Mouse (Mus musculus): ENCODE results near the gene Arhgdia. TPM values are rescaled to one million over a fixed set of nuclear protein-coding genes. Genes with fewer than 3 reads are reported as not detected.
A peak's percentile ranks its signal among the peaks of the same experiment; 100 is the strongest.

The Arhgdia gene
- polyA plus RNA-seq, 1 experiment from 2014 or later, result 597 TPM

GRCm38 (mm10) chr11:120538955-120539284, 42.5 kb downstream of the Arhgdia start:
- Histone ChIP-seq H3K27ac (replicated peaks; ENCODE audit: low read depth, low read length) (no peak overlapping the region), H3K4me1 (ENCODE audit: control insufficient read depth, insufficient read depth, low read length) (peaks cover 12% of the 10 kb centered on the region), H3K36me3 (ENCODE audit: control insufficient read depth, insufficient read depth, low read length) (peaks cover 12% of the 10 kb centered on the region), H3K9ac (ENCODE audit: low read length) (no peak overlapping the region), H3K27me3 (ENCODE audit: control insufficient read depth, insufficient read depth, low read length) (peaks cover 7% of the 10 kb centered on the region; the same call in 1 of the 2 replicates), H3K4me3 (ENCODE audit: low read depth, low read length) (no peak overlapping the region), H3K9me3 (ENCODE audit: control insufficient read depth, low read length) (no peaks in the 10 kb centered on the region), H3K4me2 (ENCODE audit: low read depth, severe bottlenecking) (no peak overlapping the region; the same call in 1 of the 2 replicates)
- no peak for DNase-seq (ENCODE audit: low spot score)
- no peak for ATAC-seq (ENCODE audit: insufficient number of reproducible peaks, low FRiP score, low TSS enrichment, low read depth)
- 65% methylated on average over 8 of the region's 8 CpGs for WGBS

GRCm38 (mm10) chr11:120538485-120538884, 42.9 kb downstream of the Arhgdia start:
- Histone ChIP-seq H3K27me3 (ENCODE audit: control insufficient read depth, insufficient read depth, low read length) (peaks cover 7% of the 10 kb centered on the region; the same call in 1 of the 2 replicates), H3K4me2 (ENCODE audit: low read depth, severe bottlenecking) (no peak overlapping the region), H3K9me3 (ENCODE audit: control insufficient read depth, low read length) (no peaks in the 10 kb centered on the region), H3K4me3 (ENCODE audit: low read depth, low read length) (no peak overlapping the region), H3K4me1 (ENCODE audit: control insufficient read depth, insufficient read depth, low read length) (peaks cover 12% of the 10 kb centered on the region), H3K9ac (ENCODE audit: low read length) (no peak overlapping the region), H3K27ac (replicated peaks; ENCODE audit: low read depth, low read length) (no peak overlapping the region), H3K36me3 (ENCODE audit: control insufficient read depth, insufficient read depth, low read length) (peaks cover 8% of the 10 kb centered on the region)
- WGBS, result 88% methylated on average over 3 of the region's 3 CpGs
- DNase-seq (ENCODE audit: low spot score) (no peak), ATAC-seq (ENCODE audit: insufficient number of reproducible peaks, low FRiP score, low TSS enrichment, low read depth) (no peak)

GRCm38 (mm10) chr11:120535804-120536203, 45.6 kb downstream of the Arhgdia start:
- Histone ChIP-seq H3K36me3 (ENCODE audit: control insufficient read depth, insufficient read depth, low read length) (no peaks in the 10 kb centered on the region), H3K27ac (replicated peaks; ENCODE audit: low read depth, low read length) (no peak overlapping the region), H3K4me1 (ENCODE audit: control insufficient read depth, insufficient read depth, low read length) (peaks cover 15% of the 10 kb centered on the region), H3K9ac (ENCODE audit: low read length) (no peak overlapping the region), H3K4me2 (ENCODE audit: low read depth, severe bottlenecking) (no peak overlapping the region), H3K4me3 (ENCODE audit: low read depth, low read length) (no peak overlapping the region), H3K27me3 (ENCODE audit: control insufficient read depth, insufficient read depth, low read length) (peaks cover 28% of the 10 kb centered on the region), H3K9me3 (ENCODE audit: control insufficient read depth, low read length) (no peaks in the 10 kb centered on the region)
- 83% methylated on average over 3 of the region's 3 CpGs for WGBS
- no peak for ATAC-seq (ENCODE audit: insufficient number of reproducible peaks, low FRiP score, low TSS enrichment, low read depth)
- no peak for DNase-seq (ENCODE audit: low spot score)

GRCm38 (mm10) chr11:120535145-120535544, 46.3 kb downstream of the Arhgdia start:
- Histone ChIP-seq H3K4me1 (ENCODE audit: control insufficient read depth, insufficient read depth, low read length) (peaks cover 19% of the 10 kb centered on the region), H3K27ac (replicated peaks; ENCODE audit: low read depth, low read length) (no peak overlapping the region), H3K4me3 (ENCODE audit: low read depth, low read length) (no peak overlapping the region), H3K9ac (ENCODE audit: low read length) (no peak overlapping the region), H3K4me2 (ENCODE audit: low read depth, severe bottlenecking) (no peak overlapping the region), H3K36me3 (ENCODE audit: control insufficient read depth, insufficient read depth, low read length) (no peaks in the 10 kb centered on the region), H3K27me3 (ENCODE audit: control insufficient read depth, insufficient read depth, low read length) (peaks cover 35% of the 10 kb centered on the region), H3K9me3 (ENCODE audit: control insufficient read depth, low read length) (no peaks in the 10 kb centered on the region)
- ATAC-seq (ENCODE audit: insufficient number of reproducible peaks, low FRiP score, low TSS enrichment, low read depth), result no peak
- WGBS, result 76% methylated on average over 3 of the region's 3 CpGs
- no peak for DNase-seq (ENCODE audit: low spot score)

- Histone ChIP-seq H3K9me3 (ENCODE audit: control insufficient read depth, low read length) (no peaks in the 10 kb centered on the region), H3K27me3 (ENCODE audit: control insufficient read depth, insufficient read depth, low read length) (peaks cover 45% of the 10 kb centered on the region), H3K4me3 (ENCODE audit: low read depth, low read length) (no peak overlapping the region), H3K9ac (ENCODE audit: low read length) (no peak overlapping the region), H3K4me2 (ENCODE audit: low read depth, severe bottlenecking) (no peak overlapping the region), H3K36me3 (ENCODE audit: control insufficient read depth, insufficient read depth, low read length) (no peaks in the 10 kb centered on the region), H3K27ac (replicated peaks; ENCODE audit: low read depth, low read length) (no peak overlapping the region), H3K4me1 (ENCODE audit: control insufficient read depth, insufficient read depth, low read length) (peaks cover 10% of the 10 kb centered on the region)
- DNase-seq (ENCODE audit: low spot score) (no peak), ATAC-seq (ENCODE audit: insufficient number of reproducible peaks, low FRiP score, low TSS enrichment, low read depth) (no peak)
- 86% methylated on average over 8 of the region's 8 CpGs for WGBS
Observed at GRCm38 (mm10) chr11:120534093-120534492, 47.3 kb downstream of the Arhgdia start.

GRCm38 (mm10) chr11:120531646-120532045, 49.8 kb downstream of the Arhgdia start:
- peak overlapping the region; percentile 41; the same call in 1 of the 2 replicates for H3K4me3 ChIP-seq (ENCODE audit: low read depth, low read length)
- WGBS, result 24% methylated on average over 9 of the region's 9 CpGs
- 0 out of 2 replicates have a peak overlapping the region, but pooled peaks have one; percentile 16 for H3K4me2 ChIP-seq (ENCODE audit: low read depth, severe bottlenecking)

GRCm38 (mm10) chr11:120530085-120530964, 51.1 kb downstream of the Arhgdia start, which contains the start of gene Gcgr:
TSS of gene Gcgr (plus strand) at chr11:120530699.
- peak within 1 kb of the TSS; percentile 41 for H3K4me3 ChIP-seq (ENCODE audit: low read depth, low read length)

More at GRCm38 (mm10) chr11:120531646-120532045, 49.8 kb downstream of the Arhgdia start:
- ATAC-seq (ENCODE audit: insufficient number of reproducible peaks, low FRiP score, low TSS enrichment, low read depth) (no peak), DNase-seq (ENCODE audit: low spot score) (no peak)
- Histone ChIP-seq H3K36me3 (ENCODE audit: control insufficient read depth, insufficient read depth, low read length) (no peaks in the 10 kb centered on the region), H3K27ac (replicated peaks; ENCODE audit: low read depth, low read length) (no peak overlapping the region), H3K4me1 (ENCODE audit: control insufficient read depth, insufficient read depth, low read length) (peaks cover 7% of the 10 kb centered on the region; the same call in 1 of the 2 replicates), H3K27me3 (ENCODE audit: control insufficient read depth, insufficient read depth, low read length) (peaks cover 56% of the 10 kb centered on the region), H3K9ac (ENCODE audit: low read length) (no peak overlapping the region), H3K9me3 (ENCODE audit: control insufficient read depth, low read length) (no peaks in the 10 kb centered on the region)

GRCm38 (mm10) chr11:120528903-120529302, 52.5 kb downstream of the Arhgdia start:
- peaks cover 7% of the 10 kb centered on the region; the same call in 1 of the 2 replicates for H3K4me1 ChIP-seq (ENCODE audit: control insufficient read depth, insufficient read depth, low read length)
- DNase-seq (ENCODE audit: low spot score), result no peak
- no peak overlapping the region for H3K4me3 ChIP-seq (ENCODE audit: low read depth, low read length)
- H3K9ac ChIP-seq (ENCODE audit: low read length), result no peak overlapping the region
- no peak overlapping the region for H3K27ac ChIP-seq (replicated peaks; ENCODE audit: low read depth, low read length)
- peaks cover 51% of the 10 kb centered on the region for H3K27me3 ChIP-seq (ENCODE audit: control insufficient read depth, insufficient read depth, low read length)
- WGBS, result 67% methylated on average over 4 of the region's 4 CpGs
- no peak for ATAC-seq (ENCODE audit: insufficient number of reproducible peaks, low FRiP score, low TSS enrichment, low read depth)
- H3K36me3 ChIP-seq (ENCODE audit: control insufficient read depth, insufficient read depth, low read length), result no peaks in the 10 kb centered on the region
- H3K4me2 ChIP-seq (ENCODE audit: low read depth, severe bottlenecking), result no peak overlapping the region; the same call in 1 of the 2 replicates
- H3K9me3 ChIP-seq (ENCODE audit: control insufficient read depth, low read length), result no peaks in the 10 kb centered on the region

More at GRCm38 (mm10) chr11:120530085-120530964, 51.1 kb downstream of the Arhgdia start, which contains the start of gene Gcgr:
- peak within 1 kb of the TSS; percentile 72 for H3K4me2 ChIP-seq (ENCODE audit: low read depth, severe bottlenecking)
- peak within 1 kb of the TSS; percentile 50 for H3K9ac ChIP-seq (ENCODE audit: low read length)
- no peak within 1 kb of the TSS for H3K27ac ChIP-seq (replicated peaks; ENCODE audit: low read depth, low read length)
- H3K36me3 ChIP-seq (ENCODE audit: control insufficient read depth, insufficient read depth, low read length), result no peaks in the 10 kb centered on the region
- peak; percentile 56 for DNase-seq (ENCODE audit: low spot score)
- H3K27me3 ChIP-seq (ENCODE audit: control insufficient read depth, insufficient read depth, low read length), result peaks cover 54% of the 10 kb centered on the region
- H3K9me3 ChIP-seq (ENCODE audit: control insufficient read depth, low read length), result no peaks in the 10 kb centered on the region
- peaks cover 7% of the 10 kb centered on the region; the same call in 1 of the 2 replicates for H3K4me1 ChIP-seq (ENCODE audit: control insufficient read depth, insufficient read depth, low read length)
- 7% methylated on average over 54 of the region's 62 CpGs for WGBS
- peak; percentile 42; the same call in 1 of the 2 replicates for ATAC-seq (ENCODE audit: insufficient number of reproducible peaks, low FRiP score, low TSS enrichment, low read depth)
